Mouse (Mus musculus): Measurements from ENCODE around the gene Lamb1.

The Lamb1 gene

GRCm38 (mm10) chr12:31254978-31255377 lies 10.1 kb upstream of the Lamb1 start:
- DNase-seq, result no peak

GRCm38 (mm10) chr12:31256121-31256903 lies 8.7 kb upstream of the Lamb1 start:
- DNase-seq, result no peak

- DNase-seq, result no peak
These were observed 3.2 kb upstream of the Lamb1 start for GRCm38 (mm10) chr12:31261882-31262281.

GRCm38 (mm10) chr12:31263921-31264320 lies 1.1 kb upstream of the Lamb1 start:
- DNase-seq, result no peak

- DNase-seq, result peak; percentile 56 to 63
These were observed 843 bp downstream of the Lamb1 start for GRCm38 (mm10) chr12:31265722-31266431.

DNA sequence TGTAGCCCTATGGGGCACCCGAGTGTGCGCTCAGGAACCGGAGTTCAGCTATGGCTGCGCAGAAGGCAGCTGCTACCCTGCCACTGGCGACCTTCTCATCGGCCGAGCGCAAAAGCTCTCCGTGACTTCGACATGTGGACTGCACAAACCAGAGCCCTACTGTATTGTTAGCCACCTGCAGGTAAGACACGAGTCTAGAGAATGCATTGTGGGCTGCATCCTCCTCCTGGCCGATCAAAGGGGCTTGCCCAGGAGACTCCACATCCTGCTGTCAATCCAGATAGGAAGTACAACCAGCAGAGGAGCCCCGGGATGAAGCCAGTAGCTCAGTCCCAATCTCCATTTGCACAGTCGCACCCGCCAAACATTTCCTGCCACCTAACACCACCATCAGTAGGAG lies 1.7 kb downstream of the Lamb1 start:
- DNase-seq, result peak; percentile 22 to 26

DNA sequence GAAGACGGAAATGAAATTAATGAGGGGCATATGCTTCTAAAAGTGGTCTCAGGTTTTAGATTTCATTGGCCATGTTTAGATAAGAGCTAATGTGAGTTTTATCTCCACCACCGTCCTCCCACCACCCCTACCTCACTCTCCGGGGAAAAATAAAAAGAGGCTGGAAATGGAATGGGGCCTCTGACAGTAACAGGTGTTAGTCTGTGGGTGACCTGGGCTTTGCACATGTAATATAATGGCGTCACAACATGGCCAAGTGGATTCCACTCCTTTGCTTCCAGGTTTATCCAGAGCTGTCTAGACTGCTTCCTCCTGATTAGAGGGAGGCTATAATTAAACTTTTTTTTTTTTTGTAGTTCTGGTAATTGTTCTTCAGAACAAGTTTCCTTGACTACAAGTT lies 2.3 kb downstream of the Lamb1 start:
- DNase-seq, result no peak

- no peak for DNase-seq
These were observed 3.3 kb downstream of the Lamb1 start for GRCm38 (mm10) chr12:31268315-31268714.

DNA sequence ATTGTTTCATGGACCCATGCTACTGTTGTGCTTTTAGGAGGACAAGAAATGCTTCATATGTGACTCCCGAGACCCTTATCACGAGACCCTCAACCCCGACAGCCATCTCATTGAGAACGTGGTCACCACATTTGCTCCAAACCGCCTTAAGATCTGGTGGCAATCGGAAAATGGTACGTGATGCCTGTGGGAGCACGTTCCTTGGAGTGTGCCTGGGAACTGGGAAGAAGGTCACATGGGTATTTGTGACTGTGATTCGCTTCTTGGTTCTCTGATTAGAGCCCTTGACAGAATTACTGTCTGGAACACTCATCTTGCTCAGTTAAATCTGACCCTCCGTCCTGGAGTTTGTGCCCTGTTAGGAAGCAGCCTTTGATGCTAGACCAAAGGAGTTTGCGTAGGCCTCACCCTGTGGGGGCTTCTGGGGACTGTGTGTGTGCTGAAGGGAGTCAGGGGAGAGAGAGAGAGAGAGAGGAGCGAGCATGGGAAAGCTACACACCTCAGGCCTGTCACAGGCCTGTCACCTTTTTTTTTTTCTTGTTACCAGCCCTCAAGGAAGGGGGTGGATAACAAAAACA lies 4.1 kb downstream of the Lamb1 start:
- no peak for DNase-seq

DNA sequence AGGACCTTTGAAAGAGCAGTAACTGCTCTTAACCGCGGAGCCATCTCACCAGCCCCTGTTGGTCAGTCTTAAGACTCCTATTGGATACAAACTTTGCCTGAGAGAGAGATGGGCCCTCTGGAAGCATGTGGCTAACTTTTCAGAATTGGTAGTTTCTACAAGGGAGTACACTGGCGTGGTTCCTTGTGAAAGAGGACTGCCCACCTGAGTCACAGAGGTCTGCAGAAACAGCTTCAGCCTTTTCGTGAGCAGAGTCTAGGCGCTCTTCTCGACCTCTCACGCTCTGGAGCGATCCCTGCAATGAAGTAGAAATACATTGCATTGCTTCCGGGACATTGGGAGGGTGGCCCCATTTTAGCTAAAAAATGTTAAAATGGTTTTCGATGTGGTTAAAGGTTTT lies 5.3 kb downstream of the Lamb1 start:
- DNase-seq, result no peak

DNA sequence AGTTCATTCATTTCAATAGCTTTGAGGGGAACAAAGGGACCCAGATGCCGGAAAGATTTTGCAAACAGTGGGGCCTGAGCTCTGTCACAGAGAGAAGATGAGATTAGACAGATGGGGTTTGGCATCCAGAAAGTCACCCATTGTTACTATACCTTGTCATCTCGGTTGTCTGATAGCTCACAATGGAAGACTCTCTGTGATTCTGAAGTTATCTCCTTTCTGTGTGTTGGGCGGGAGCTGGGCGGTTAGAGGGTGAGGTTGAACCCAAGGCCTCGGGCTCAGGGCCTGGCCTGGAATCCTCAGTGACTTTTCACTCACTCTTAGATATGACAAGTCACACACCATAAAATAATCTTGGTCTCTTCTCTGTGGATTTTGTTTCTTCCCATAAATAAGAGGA lies 5.7 kb downstream of the Lamb1 start:
- no peak for DNase-seq

GRCm38 (mm10) chr12:31271361-31272011 lies 6.5 kb downstream of the Lamb1 start:
- DNase-seq, result peak in 1 of 2 experiments; percentile 13

- peak in 1 of 2 experiments; percentile 19 for DNase-seq
These were observed 7.1 kb downstream of the Lamb1 start for GRCm38 (mm10) chr12:31272012-31272735.

- DNase-seq, result no peak
These were observed 7.8 kb downstream of the Lamb1 start for GRCm38 (mm10) chr12:31272846-31273245.

DNA sequence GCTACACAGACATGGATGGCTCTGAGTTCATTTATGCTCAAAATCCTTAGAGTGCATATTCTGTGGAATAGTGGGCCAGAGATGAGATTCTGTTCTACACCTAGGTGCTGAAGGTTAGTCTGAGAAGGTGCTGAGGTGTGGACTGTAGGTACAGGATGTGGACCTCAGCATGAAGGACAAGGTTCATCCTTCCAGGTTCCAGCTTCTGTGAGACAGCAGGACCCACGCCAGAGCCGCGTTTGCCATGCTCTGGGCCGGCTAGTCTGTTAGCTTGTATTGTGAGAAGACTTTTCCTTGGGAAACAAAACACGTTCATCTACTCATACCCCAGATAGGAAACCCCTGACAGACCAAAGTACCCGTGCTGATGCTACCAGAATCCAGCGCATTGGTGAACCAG lies 8.6 kb downstream of the Lamb1 start:
- DNase-seq, result no peak

- DNase-seq, result no peak
These were observed 10.4 kb downstream of the Lamb1 start for GRCm38 (mm10) chr12:31275411-31275810.

DNA sequence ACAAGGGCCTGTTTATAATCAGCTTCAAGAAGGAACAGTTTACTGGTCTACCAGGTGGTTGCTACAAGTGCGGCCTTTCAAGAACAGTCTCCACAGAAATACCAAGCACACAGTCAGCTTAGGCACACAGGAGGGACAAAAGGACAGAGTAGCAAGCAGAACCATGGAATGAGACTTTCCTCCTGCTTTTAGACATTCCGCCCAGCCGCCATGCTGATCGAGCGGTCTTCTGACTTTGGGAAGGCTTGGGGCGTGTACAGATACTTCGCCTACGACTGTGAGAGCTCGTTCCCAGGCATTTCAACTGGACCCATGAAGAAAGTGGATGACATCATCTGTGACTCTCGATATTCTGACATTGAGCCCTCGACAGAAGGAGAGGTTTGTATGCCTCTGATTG lies 13.2 kb downstream of the Lamb1 start:
- DNase-seq, result no peak

- no peak for DNase-seq
These were observed 15.3 kb downstream of the Lamb1 start for GRCm38 (mm10) chr12:31280318-31280717.

- no peak for DNase-seq
These were observed 16.1 kb downstream of the Lamb1 start for GRCm38 (mm10) chr12:31281100-31281591.

DNA sequence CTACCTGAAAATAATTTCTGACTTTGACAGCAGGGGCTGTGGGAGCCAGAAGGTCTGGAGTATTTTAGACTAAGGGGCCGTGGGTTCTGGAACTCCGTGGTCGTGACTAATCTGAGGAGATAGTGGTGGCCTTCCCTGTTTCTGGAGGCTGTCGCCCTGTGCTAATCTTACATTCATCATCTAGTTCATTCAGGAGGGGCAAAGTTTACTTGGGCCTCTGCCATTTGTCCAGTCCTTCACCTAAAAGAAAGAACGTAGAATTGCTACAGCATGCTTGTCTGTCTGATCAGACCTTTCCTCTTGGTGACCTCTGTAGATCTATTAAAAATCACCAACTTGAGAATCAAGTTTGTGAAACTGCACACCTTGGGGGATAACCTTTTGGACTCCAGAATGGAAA lies 17.2 kb downstream of the Lamb1 start:
- no peak for DNase-seq

- no peak for DNase-seq
These were observed 18.1 kb downstream of the Lamb1 start for GRCm38 (mm10) chr12:31283131-31283530.

DNA sequence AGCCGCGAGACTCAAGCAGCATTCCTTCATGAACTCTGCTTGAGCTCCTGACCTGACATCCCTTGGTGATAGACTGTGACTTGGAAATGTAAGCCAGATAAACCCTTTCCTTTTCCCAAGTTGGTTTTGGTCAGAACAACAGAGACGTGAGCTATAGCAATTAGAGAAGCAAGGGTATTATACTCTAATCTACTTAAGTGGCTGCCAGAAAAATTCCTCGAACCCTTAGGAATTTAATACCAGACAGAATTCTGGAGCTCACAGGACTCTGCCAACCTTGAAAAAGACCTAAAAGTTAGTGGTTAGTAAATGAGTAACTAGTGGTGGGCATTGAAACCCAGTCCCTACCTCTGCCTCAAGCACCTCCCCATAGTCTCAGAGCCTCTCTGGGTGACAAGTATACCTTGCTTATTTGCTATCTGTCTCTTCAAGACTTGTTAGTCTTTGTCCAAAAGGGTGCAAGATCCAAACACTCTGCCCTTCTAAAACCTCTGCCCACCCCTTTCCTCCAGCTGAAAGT lies 18.6 kb downstream of the Lamb1 start:
- no peak for DNase-seq

All from cerebellum, postnatal 10 days (tissue).